Mouse (Mus musculus): ENCODE data around the gene F2rl3.

The F2rl3 gene

GRCm38 (mm10) chr8:72765696-72766095 is 4.0 kb downstream of the F2rl3 start:
- no peak for DNase-seq (ENCODE audit: low read depth)

GRCm38 (mm10) chr8:72766777-72767176 is 5.1 kb downstream of the F2rl3 start:
- no peak for DNase-seq (ENCODE audit: low read depth)

- DNase-seq (ENCODE audit: low read depth) = no peak
Observed at GRCm38 (mm10) chr8:72777797-72778196, 16.1 kb downstream of the F2rl3 start.

GRCm38 (mm10) chr8:72780644-72781043 is 19.0 kb downstream of the F2rl3 start:
- DNase-seq (ENCODE audit: low read depth) = no peak

GRCm38 (mm10) chr8:72801583-72801982 is 39.9 kb downstream of the F2rl3 start:
- DNase-seq (ENCODE audit: low read depth) = no peak

- no peak for DNase-seq (ENCODE audit: low read depth)
Observed at GRCm38 (mm10) chr8:72812690-72813089, 51.0 kb downstream of the F2rl3 start.

All from fibroblast of lung, adult 2 months (primary cell).